Mouse (Mus musculus) naive thymus-derived CD4-positive, alpha-beta T cell, adult 2 months (primary cell): ENCODE results near the gene Inpp5a.

ENCODE experiments used
- DNase-seq: peaks from one replicate; pipeline ENCODE4 v3.0.0-alpha.2; 2011; ENCODE audit warnings: low read depth

Gene Inpp5a

GRCm38 (mm10) chr7:139476700-139477099 lies 87.8 kb downstream of the Inpp5a start:
- no peak for DNase-seq

GRCm38 (mm10) chr7:139477748-139478147 lies 88.8 kb downstream of the Inpp5a start:
- DNase-seq = no peak

- DNase-seq = no peak
Observed at GRCm38 (mm10) chr7:139479077-139479476, 90.2 kb downstream of the Inpp5a start.

GRCm38 (mm10) chr7:139479626-139480025 lies 90.7 kb downstream of the Inpp5a start:
- no peak for DNase-seq

GRCm38 (mm10) chr7:139484206-139484955 lies 95.5 kb downstream of the Inpp5a start:
- DNase-seq = no peak

- DNase-seq = no peak
Observed at GRCm38 (mm10) chr7:139489721-139490211, 100.9 kb downstream of the Inpp5a start.

GRCm38 (mm10) chr7:139492351-139492750 lies 103.4 kb downstream of the Inpp5a start:
- DNase-seq = no peak

- DNase-seq = no peak
Observed at GRCm38 (mm10) chr7:139492946-139493345, 104.0 kb downstream of the Inpp5a start.

GRCm38 (mm10) chr7:139495791-139496190 lies 106.9 kb downstream of the Inpp5a start:
- no peak for DNase-seq

- DNase-seq = no peak
Observed at GRCm38 (mm10) chr7:139498038-139498625, 109.2 kb downstream of the Inpp5a start.

GRCm38 (mm10) chr7:139504064-139504463 lies 115.2 kb downstream of the Inpp5a start:
- DNase-seq = no peak

GRCm38 (mm10) chr7:139506677-139507412 lies 117.9 kb downstream of the Inpp5a start:
- no peak for DNase-seq

- DNase-seq = no peak
Observed at GRCm38 (mm10) chr7:139508938-139509337, 120.0 kb downstream of the Inpp5a start.

- DNase-seq = no peak
Observed at GRCm38 (mm10) chr7:139515959-139516660, 127.2 kb downstream of the Inpp5a start.

GRCm38 (mm10) chr7:139516661-139517016 lies 127.7 kb downstream of the Inpp5a start:
- no peak for DNase-seq

- no peak for DNase-seq
Observed at GRCm38 (mm10) chr7:139518352-139518751, 129.4 kb downstream of the Inpp5a start.

- DNase-seq = no peak
Observed at GRCm38 (mm10) chr7:139528309-139529076, 139.6 kb downstream of the Inpp5a start.

GRCm38 (mm10) chr7:139529208-139529607 lies 140.3 kb downstream of the Inpp5a start:
- DNase-seq = no peak

- no peak for DNase-seq
Observed at GRCm38 (mm10) chr7:139530591-139531427, 141.9 kb downstream of the Inpp5a start.

GRCm38 (mm10) chr7:139531428-139531801 lies 142.5 kb downstream of the Inpp5a start:
- no peak for DNase-seq

- DNase-seq = no peak
Observed at GRCm38 (mm10) chr7:139536331-139536730, 147.4 kb downstream of the Inpp5a start.
